Comparison of ENCODE assay signal across 8 mouse cellular contexts in genomic region chr7:45135993-45136567, GRCm38 (mm10). TPM values are rescaled to one million over a fixed set of nuclear protein-coding genes. Genes with fewer than 3 reads are reported as not detected.
A peak's percentile ranks its signal among the peaks of the same experiment; 100 is the strongest.
DNase-seq lines count a peak whose midpoint lies in the region; ATAC-seq and TF ChIP-seq lines count a peak whose summit lies in the region.

Gm45713 (minus strand) TSS chr7:45136231.
Flt3l (minus strand) TSS chr7:45136432.

- no peaks in the 10 kb centered on the region for H3K27me3 ChIP-seq in CH12.LX (replicated peaks)
- peaks cover 29% of the 10 kb centered on the region for H3K27me3 ChIP-seq in forebrain, embryonic 12.5 days
- no peaks in the 10 kb centered on the region for H3K27me3 ChIP-seq in heart, postnatal 0 days (ENCODE audit: control insufficient read depth, insufficient read depth, low read length)
- no peaks in the 10 kb centered on the region for H3K27me3 ChIP-seq in liver, embryonic 16.5 days (ENCODE audit: control insufficient read depth, insufficient read depth, low read depth, low read length)
- H3K27me3 ChIP-seq in neural tube, embryonic 12.5 days (replicated peaks): peaks cover 15% of the 10 kb centered on the region; the same call in 1 of the 2 replicates
- no peaks in the 10 kb centered on the region for H3K27me3 ChIP-seq in stomach, postnatal 0 days (ENCODE audit: control insufficient read depth, insufficient read depth, low read length)

- H3K4me2 ChIP-seq in CH12.LX (ENCODE audit: insufficient read depth, low read depth, poor library complexity, severe bottlenecking): peak within 1 kb of the TSS; percentile 72
- peak within 1 kb of the TSS; percentile 57 for H3K4me2 ChIP-seq in forebrain, embryonic 12.5 days
- peak within 1 kb of the TSS; percentile 79 for H3K4me2 ChIP-seq in heart, postnatal 0 days (ENCODE audit: low read depth, low read length)
- peak within 1 kb of the TSS; percentile 88 for H3K4me2 ChIP-seq in liver, embryonic 16.5 days (ENCODE audit: low read depth, low read length)
- peak within 1 kb of the TSS; percentile 74 for H3K4me2 ChIP-seq in neural tube, embryonic 12.5 days (replicated peaks)
- peak within 1 kb of the TSS; percentile 78 for H3K4me2 ChIP-seq in stomach, postnatal 0 days (replicated peaks; ENCODE audit: low read depth)

- in situ Hi-C loops in CH12.LX (cut with MboI; ENCODE audit: low pct_ligation_motif_present, low pct_unique_long_range_greater_than_20kb, low sequenced_read_pairs): no loop called here

- H3K79me2 ChIP-seq in CH12.LX (replicated peaks; ENCODE audit: control insufficient read depth, extremely low read depth, insufficient read depth, poor library complexity, severe bottlenecking): no peaks in the 10 kb centered on the region

- DNase-seq in CH12.LX (ENCODE audit: extremely low read depth): peak; percentile 85
- peak; percentile 92 for DNase-seq in c-Kit-positive CD71-positive TER-119-positive erythroid progenitor cells, embryonic 14.5 days (ENCODE audit: low spot score)
- DNase-seq in heart, postnatal 0 days (ENCODE audit: low spot score): peak; percentile 88
- DNase-seq in kidney, postnatal 4 days: peak; percentile 91 to 94
- peak; percentile 88 for DNase-seq in stomach, postnatal 0 days (ENCODE audit: low spot score)

- dilution Hi-C loops in CH12.LX (cut with MboI; ENCODE audit: extremely low pct_ligation_motif_present, extremely low pct_unique_long_range_greater_than_20kb, low sequenced_read_pairs): no loop called here

- TF ChIP-seq RAD21 in CH12.LX (IDR thresholded peaks at IDR 0.05; ENCODE audit: low read depth, low read length): peak; percentile 76

- peak; percentile 84 for ATAC-seq in forebrain, embryonic 12.5 days (ENCODE audit: low FRiP score)
- ATAC-seq in heart, postnatal 0 days (ENCODE audit: insufficient read depth, low read depth): peak; percentile 84
- peak; percentile 76 for ATAC-seq in liver, embryonic 16.5 days (ENCODE audit: low read depth)
- ATAC-seq in neural tube, embryonic 12.5 days (ENCODE audit: low FRiP score, low read depth): peak; percentile 83
- ATAC-seq in stomach, postnatal 0 days (ENCODE audit: low FRiP score, low TSS enrichment): peak; percentile 85

- peak; percentile 34; the same call in 1 of the 2 replicates for TF ChIP-seq POLR2A in CH12.LX (IDR thresholded peaks at IDR 0.05; ENCODE audit: low read depth, low read length)

- no peak for TF ChIP-seq EP300 in CH12.LX (IDR thresholded peaks at IDR 0.05; ENCODE audit: low read length)
- TF ChIP-seq EP300 in heart, postnatal 0 days (IDR thresholded peaks at IDR 0.05; ENCODE audit: low read depth): no peak
- no peak for TF ChIP-seq EP300 in stomach, postnatal 0 days (optimal IDR thresholded peaks at IDR 0.05)

- peaks cover 5 to 25% of the 10 kb centered on the region in 2 experiments for H3K4me1 ChIP-seq in CH12.LX (ENCODE audit: control insufficient read depth in 1 of 2, insufficient read depth in 2 of 2)
- H3K4me1 ChIP-seq in forebrain, embryonic 12.5 days: peaks cover 6% of the 10 kb centered on the region; the same call in 1 of the 2 replicates
- H3K4me1 ChIP-seq in heart, postnatal 0 days (ENCODE audit: control insufficient read depth, insufficient read depth): no peaks in the 10 kb centered on the region; the same call in 1 of the 2 replicates
- peaks cover 38% of the 10 kb centered on the region for H3K4me1 ChIP-seq in liver, embryonic 16.5 days (ENCODE audit: control insufficient read depth, low read depth, low read length)
- peaks cover 6% of the 10 kb centered on the region; the same call in 1 of the 2 replicates for H3K4me1 ChIP-seq in neural tube, embryonic 12.5 days
- no peaks in the 10 kb centered on the region for H3K4me1 ChIP-seq in stomach, postnatal 0 days (replicated peaks; ENCODE audit: control insufficient read depth, insufficient read depth)

- peak; percentile 72 to 93 for TF ChIP-seq CTCF in CH12.LX (conservative IDR thresholded peaks at IDR 0.05 in 1 of 2, IDR thresholded peaks at IDR 0.05 in 1 of 2; ENCODE audit: low read depth in 2 of 2, low read length in 2 of 2)
- TF ChIP-seq CTCF in heart, postnatal 0 days (IDR thresholded peaks at IDR 0.05; ENCODE audit: low read depth): peak; percentile 95
- peak; percentile 99 for TF ChIP-seq CTCF in stomach, postnatal 0 days (IDR thresholded peaks at IDR 0.05; ENCODE audit: low read depth)

- peak within 1 kb of the TSS; percentile 86 for H3K9ac ChIP-seq in CH12.LX (ENCODE audit: insufficient read depth, low read depth)
- peak within 1 kb of the TSS; percentile 53 for H3K9ac ChIP-seq in forebrain, embryonic 12.5 days
- H3K9ac ChIP-seq in heart, postnatal 0 days (replicated peaks; ENCODE audit: low read depth, low read length): peak within 1 kb of the TSS; percentile 59
- H3K9ac ChIP-seq in liver, embryonic 16.5 days (ENCODE audit: low read depth, low read length): peak within 1 kb of the TSS; percentile 81
- peak within 1 kb of the TSS; percentile 56 for H3K9ac ChIP-seq in neural tube, embryonic 12.5 days
- H3K9ac ChIP-seq in stomach, postnatal 0 days (ENCODE audit: low read length): peak within 1 kb of the TSS; percentile 70

- WGBS in forebrain, embryonic 12.5 days: 2% methylated on average over 29 of the region's 29 CpGs
- WGBS in heart, postnatal 0 days: 2% methylated on average over 29 of the region's 29 CpGs
- WGBS in liver, embryonic 16.5 days (ENCODE audit: insufficient replicate concordance): 1% methylated on average over 29 of the region's 29 CpGs
- 3% methylated on average over 29 of the region's 29 CpGs for WGBS in neural tube, embryonic 12.5 days
- WGBS in stomach, postnatal 0 days: 3% methylated on average over 29 of the region's 29 CpGs

- peaks cover 0 to 26% of the 10 kb centered on the region in 2 experiments for H3K36me3 ChIP-seq in CH12.LX (replicated peaks in 1 of 2; ENCODE audit: control insufficient read depth in 1 of 2, insufficient read depth in 1 of 2, low read length in 1 of 2)
- no peaks in the 10 kb centered on the region for H3K36me3 ChIP-seq in forebrain, embryonic 12.5 days (replicated peaks)
- H3K36me3 ChIP-seq in heart, postnatal 0 days (replicated peaks; ENCODE audit: control insufficient read depth, insufficient read depth, low read length): no peaks in the 10 kb centered on the region
- H3K36me3 ChIP-seq in liver, embryonic 16.5 days (ENCODE audit: control insufficient read depth, insufficient read depth): no peaks in the 10 kb centered on the region
- H3K36me3 ChIP-seq in neural tube, embryonic 12.5 days: no peaks in the 10 kb centered on the region
- no peaks in the 10 kb centered on the region for H3K36me3 ChIP-seq in stomach, postnatal 0 days (ENCODE audit: control insufficient read depth, insufficient read depth, low read length)

- peak within 1 kb of the TSS; percentile 64 to 76 (median 67) for H3K4me3 ChIP-seq in CH12.LX (replicated peaks in 1 of 3; ENCODE audit: low read depth in 2 of 3, low read length in 2 of 3, poor library complexity in 1 of 3)
- peak within 1 kb of the TSS; percentile 39 for H3K4me3 ChIP-seq in forebrain, embryonic 12.5 days (replicated peaks)
- H3K4me3 ChIP-seq in heart, postnatal 0 days (ENCODE audit: low read depth, low read length): peak within 1 kb of the TSS; percentile 61
- peak within 1 kb of the TSS; percentile 79 for H3K4me3 ChIP-seq in liver, embryonic 16.5 days (ENCODE audit: low read depth, low read length)
- peak within 1 kb of the TSS; percentile 44 for H3K4me3 ChIP-seq in neural tube, embryonic 12.5 days
- H3K4me3 ChIP-seq in stomach, postnatal 0 days (ENCODE audit: low read depth, low read length): peak within 1 kb of the TSS; percentile 60

- H3K27ac ChIP-seq in CH12.LX (ENCODE audit: insufficient read depth, low read depth): no peak within 1 kb of the TSS
- H3K27ac ChIP-seq in forebrain, embryonic 12.5 days: no peak within 1 kb of the TSS
- H3K27ac ChIP-seq in heart, postnatal 0 days (ENCODE audit: low read depth): peak within 1 kb of the TSS; percentile 32; the same call in 1 of the 2 replicates
- peak within 1 kb of the TSS; percentile 70 for H3K27ac ChIP-seq in liver, embryonic 16.5 days (ENCODE audit: low read length)
- H3K27ac ChIP-seq in neural tube, embryonic 12.5 days: no peak within 1 kb of the TSS
- peak within 1 kb of the TSS; percentile 45 for H3K27ac ChIP-seq in stomach, postnatal 0 days (replicated peaks)

- H3K9me3 ChIP-seq in CH12.LX (replicated peaks; ENCODE audit: low read length): peaks cover 3% of the 10 kb centered on the region
- no peaks in the 10 kb centered on the region for H3K9me3 ChIP-seq in forebrain, embryonic 12.5 days
- H3K9me3 ChIP-seq in heart, postnatal 0 days (replicated peaks; ENCODE audit: control insufficient read depth, low read length): no peaks in the 10 kb centered on the region
- H3K9me3 ChIP-seq in liver, embryonic 16.5 days (replicated peaks; ENCODE audit: control insufficient read depth, low read length): no peaks in the 10 kb centered on the region
- no peaks in the 10 kb centered on the region for H3K9me3 ChIP-seq in neural tube, embryonic 12.5 days
- no peaks in the 10 kb centered on the region for H3K9me3 ChIP-seq in stomach, postnatal 0 days (ENCODE audit: control insufficient read depth, low read length)

TF ChIP-seq in CH12.LX, 34 proteins besides CTCF, POLR2A, EP300 and RAD21 (continues in another document):
- TF ChIP-seq RCOR1 (conservative IDR thresholded peaks at IDR 0.05; ENCODE audit: low read depth, low read length): no peak

RNA-seq across cellular contexts. Expression of gene Gm45713, which starts in this region (rescaled TPM):
- total RNA-seq in CH12.LX (2012; rRNA removed) (1.3 and 2.2 TPM in 2 replicates), CH12.LX (2014; rRNA removed) (not detected in 2 replicates)
- 1.4 TPM in 1 of 2 replicates, not detected in the other for polyA plus RNA-seq in CH12.LX (2012; ENCODE audit: insufficient read length, low read depth)
- 0.27 TPM in 1 of 2 replicates, not detected in the other for polyA plus RNA-seq in forebrain, embryonic 12.5 days (2016; fragmentation: Nextera tagmentation; extraction: Ambion mirVana)
- 0.19 and 0.23 TPM in 2 replicates for total RNA-seq in heart, postnatal 0 days (2014; rRNA removed; ENCODE audit: low replicate concordance)
- polyA plus RNA-seq in heart, postnatal 0 days (2015; fragmentation: Nextera tagmentation; extraction: Ambion mirVana): 0.29 and 0.78 TPM in 2 replicates
- 0.12 TPM in 1 of 2 replicates, not detected in the other for polyA plus RNA-seq in liver, embryonic 16.5 days (2015; fragmentation: Nextera tagmentation; extraction: Ambion mirVana)
- not detected in 2 replicates for polyA plus RNA-seq in neural tube, embryonic 12.5 days (2016; fragmentation: Nextera tagmentation; extraction: Ambion mirVana)
- polyA plus RNA-seq in stomach, postnatal 0 days (2015; fragmentation: Nextera tagmentation; extraction: Ambion mirVana): 0.17 and 1.1 TPM in 2 replicates

RNA-seq across cellular contexts. Expression of gene Flt3l, which starts in this region (rescaled TPM):
- 4.0 and 4.9 TPM in 2 replicates for total RNA-seq in CH12.LX (2012; rRNA removed)
- 4.3 and 4.6 TPM in 2 replicates for total RNA-seq in CH12.LX (2014; rRNA removed)
- polyA plus RNA-seq in CH12.LX (2012; ENCODE audit: insufficient read length, low read depth): 11.4 and 14.9 TPM in 2 replicates
- 0.21 and 0.72 TPM in 2 replicates for polyA plus RNA-seq in forebrain, embryonic 12.5 days (2016; fragmentation: Nextera tagmentation; extraction: Ambion mirVana)
- total RNA-seq in heart, postnatal 0 days (2014; rRNA removed; ENCODE audit: low replicate concordance): 8.1 and 23.3 TPM in 2 replicates
- 1.8 and 2.0 TPM in 2 replicates for polyA plus RNA-seq in heart, postnatal 0 days (2015; fragmentation: Nextera tagmentation; extraction: Ambion mirVana)
- polyA plus RNA-seq in liver, embryonic 16.5 days (2015; fragmentation: Nextera tagmentation; extraction: Ambion mirVana): 3.0 and 3.1 TPM in 2 replicates
- polyA plus RNA-seq in neural tube, embryonic 12.5 days (2016; fragmentation: Nextera tagmentation; extraction: Ambion mirVana): 1.0 and 1.3 TPM in 2 replicates
- 2.2 and 2.3 TPM in 2 replicates for polyA plus RNA-seq in stomach, postnatal 0 days (2015; fragmentation: Nextera tagmentation; extraction: Ambion mirVana)

Comparison
In these comparisons a context has a peak if more than half of its experiments do, and no peak if none do; other contexts are left out.
1. Peak in ATAC-seq, H3K4me3 ChIP-seq, H3K9ac ChIP-seq and H3K4me2 ChIP-seq in forebrain, embryonic 12.5 days; RNA of the genes that start here not detected or under 1 TPM.
2. H3K27ac ChIP-seq: peak in heart, postnatal 0 days (single experiment), liver, embryonic 16.5 days (single experiment) and stomach, postnatal 0 days (single experiment); none in CH12.LX (single experiment), forebrain, embryonic 12.5 days (single experiment) and neural tube, embryonic 12.5 days (single experiment).
3. Peak in every context shown above with its lines, with median percentiles within 50 percentile points of each other: DNase-seq, H3K4me2 ChIP-seq, H3K4me3 ChIP-seq, H3K9ac ChIP-seq, CTCF ChIP-seq and ATAC-seq.